30 mouse cellular contexts compared by ENCODE assay signal in the genomic region with DNA sequence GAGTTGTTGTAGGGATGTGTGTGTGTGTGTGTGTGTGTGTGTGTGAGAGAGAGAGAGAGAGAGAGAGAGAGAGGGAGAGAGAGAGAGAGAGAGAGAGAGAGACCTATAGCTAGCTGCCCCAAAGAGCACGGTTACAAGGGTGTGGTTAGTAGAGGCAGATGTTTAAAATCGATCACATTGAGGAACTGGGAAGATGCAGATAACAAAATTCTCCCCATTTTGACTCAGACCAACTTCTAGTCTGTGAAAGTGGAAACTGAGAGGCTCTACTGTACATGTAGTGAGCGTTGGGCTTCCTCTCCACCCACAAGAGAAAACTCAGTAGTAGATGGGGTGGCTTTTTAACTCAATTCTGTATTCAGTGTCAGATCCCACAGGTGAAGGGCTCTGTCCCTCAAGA. TPM values are rescaled to one million over a fixed set of nuclear protein-coding genes. Genes with fewer than 3 reads are reported as not detected.
"Had no signal": no experiment of that assay in that cellular context is flagged by ENCODE, and none has a peak within 500 bp of the region (broad histone marks: within the 10 kb centered on the region; RNA-seq: fewer than 3 reads in every experiment).

No protein-coding gene starts in this region.

- H3K9ac ChIP-seq: lung, embryonic 15.5 days; midbrain, embryonic 13.5 days; neural tube, embryonic 13.5 days; stomach, embryonic 15.5 days had no signal

- H3K36me3 ChIP-seq: lung, embryonic 15.5 days; midbrain, embryonic 10.5 days; midbrain, embryonic 13.5 days; neural tube, embryonic 13.5 days; stomach, embryonic 15.5 days had no signal

- H3K4me2 ChIP-seq: lung, embryonic 15.5 days; midbrain, embryonic 13.5 days; neural tube, embryonic 13.5 days; stomach, embryonic 15.5 days had no signal

- H3K4me3 ChIP-seq: left cerebral cortex, adult 2 months; lung, embryonic 15.5 days; midbrain, embryonic 10.5 days; midbrain, embryonic 13.5 days; myocyte; neural tube, embryonic 13.5 days; stomach, embryonic 15.5 days had no signal

- H3K27me3 ChIP-seq: lung, embryonic 15.5 days; midbrain, embryonic 13.5 days; neural tube, embryonic 13.5 days; stomach, embryonic 15.5 days had no signal

- DNase-seq: kidney, adult 18-20 months; kidney, adult 9 months; kidney, postnatal 36 days; layer of hippocampus, postnatal 36 days; lung, adult 18-20 months; lung, postnatal 10 days; lung, postnatal 36 days; retina, postnatal 1 day; right cerebral cortex, postnatal 25 days; spleen, adult 18-20 months; thymus, postnatal 25 days had no signal

- ATAC-seq: intestine, embryonic 16.5 days; midbrain, embryonic 13.5 days; midbrain, embryonic 16.5 days had no signal

- H3K9me3 ChIP-seq: lung, embryonic 15.5 days; midbrain, embryonic 10.5 days; midbrain, embryonic 13.5 days; neural tube, embryonic 13.5 days; stomach, embryonic 15.5 days had no signal

- H3K4me1 ChIP-seq: lung, embryonic 15.5 days; midbrain, embryonic 10.5 days; midbrain, embryonic 13.5 days; neural tube, embryonic 13.5 days; stomach, embryonic 15.5 days had no signal

- H3K27ac ChIP-seq: kidney, postnatal 0 days; left cerebral cortex, adult 2 months; lung, embryonic 15.5 days; midbrain, embryonic 10.5 days; midbrain, embryonic 13.5 days; neural tube, embryonic 13.5 days; stomach, embryonic 15.5 days had no signal

RNA-seq across cellular contexts. Expression of gene Cd70, which starts 9.9 kb away (rescaled TPM):
- total RNA-seq: left cerebral cortex, postnatal 10 days; megakaryocyte, adult 5-6 weeks; monocyte, adult 5-6 weeks; neutrophil, adult 5-6 weeks had no signal
- polyA plus RNA-seq: intestine, embryonic 16.5 days; kidney, postnatal 0 days; limb, embryonic 11.5 days; limb, embryonic 14.5 days; lung, embryonic 15.5 days; midbrain, embryonic 10.5 days; myocyte had no signal

RNA-seq across cellular contexts. Expression of gene Tubb4a, which starts 52.1 kb away (rescaled TPM):
- total RNA-seq: monocyte, adult 5-6 weeks had no signal

RNA-seq across cellular contexts. Expression of gene Tnfsf14, which starts 54.3 kb away (rescaled TPM):
- total RNA-seq: layer of hippocampus, adult 8-10 months; layer of hippocampus, postnatal 10 days; layer of hippocampus, postnatal 36 days; left cerebral cortex, adult 2 months; left cerebral cortex, postnatal 10 days; left cerebral cortex, postnatal 36 days had no signal
- polyA plus RNA-seq: midbrain, embryonic 13.5 days; midbrain, embryonic 16.5 days; myocyte; neural tube, embryonic 13.5 days had no signal
